Mouse (Mus musculus) heart, postnatal 10 days (tissue): ENCODE measurements at regions not wholly inside any gene's neighbourhood (a gene's known extent, or its start where the extent isn't known, plus 50 kb on each side); places are given as distances from the start of the nearest gene placed in this dataset.

ENCODE experiments used
- DNase-seq, 2 experiments: peaks; one replicate each; pipeline ENCODE4 v3.0.0; 2021
- intact Hi-C: fragments of 180-260 bp; cut with DNase I; formaldehyde crosslinking; loops from one replicate; pipeline ENCODE4 v1.15.1; 2025
- microRNA-seq, 2 experiments: library from miRNA; unstranded; fragments of <30 nt; microRNA quantifications; one replicate each; pipeline ENCODE4 v1.2.0; 2022

GRCm38 (mm10) chr16:92891741-92892140 is 65.8 kb upstream of the Runx1 start:
- DNase-seq, result peak; percentile 40 to 58
- intact Hi-C loops, result no loop called here

- intact Hi-C loops, result no loop called here
- no peak for DNase-seq
Observed at GRCm38 (mm10) chr16:92890713-92891112, 64.8 kb upstream of the Runx1 start.

GRCm38 (mm10) chr16:92889537-92889936 is 63.6 kb upstream of the Runx1 start:
- intact Hi-C loops, result no loop called here
- no peak for DNase-seq

GRCm38 (mm10) chr16:92886226-92886625 is 60.3 kb upstream of the Runx1 start:
- no peak for DNase-seq
- intact Hi-C loops, result no loop called here

- DNase-seq, result peak; percentile 34 to 36
- intact Hi-C loops, result no loop called here
Observed at GRCm38 (mm10) chr16:92883821-92884272, 57.9 kb upstream of the Runx1 start.

- intact Hi-C loops, result no loop called here
- DNase-seq, result no peak
Observed at GRCm38 (mm10) chr16:92880356-92881043, 54.6 kb upstream of the Runx1 start.

GRCm38 (mm10) chr16:92878081-92878480 is 52.1 kb upstream of the Runx1 start:
- intact Hi-C loops, result no loop called here
- no peak for DNase-seq

Small RNAs in the stretch of these regions (microRNA-seq; reads per million reads assigned to microRNA genes)
- gene Gm28003, result 0 reads per million in 2 experiments
- gene Mir802, result 0 to 0.24 reads per million in 2 experiments
